8 mouse cellular contexts compared by ENCODE assay signal in the genomic region with DNA sequence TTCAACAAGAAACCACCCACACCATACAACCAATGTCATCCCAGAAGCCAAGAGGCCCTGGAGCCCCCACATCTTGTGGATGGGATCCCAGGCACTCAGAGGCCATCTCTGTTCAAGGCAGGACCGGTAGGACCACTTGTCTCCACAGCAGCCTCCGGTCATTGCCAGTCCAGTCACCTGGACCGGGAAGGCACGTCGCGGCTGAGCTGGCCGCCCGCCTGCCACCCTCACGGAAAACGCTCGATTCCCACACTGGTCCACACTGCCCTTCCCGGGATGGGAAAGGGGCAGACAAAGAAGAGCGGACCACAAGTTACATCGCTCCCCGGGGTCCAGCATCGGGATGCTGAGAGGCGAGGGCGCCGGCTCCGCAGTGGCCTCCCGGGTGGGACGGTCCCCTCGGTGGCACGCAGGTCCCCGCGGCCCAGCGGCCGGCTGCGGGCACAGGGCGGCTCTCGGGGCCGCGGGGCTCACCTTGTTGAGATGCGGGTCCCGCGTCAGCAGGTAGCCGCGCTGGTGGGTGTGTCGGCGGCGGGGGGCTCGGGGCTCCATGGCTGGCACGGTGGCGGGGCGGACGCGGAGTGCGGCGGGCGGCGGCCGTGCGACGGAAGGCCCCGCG. TPM values are rescaled to one million over a fixed set of nuclear protein-coding genes. Genes with fewer than 3 reads are reported as not detected.
DNase-seq lines count a peak whose midpoint lies in the region; ATAC-seq and TF ChIP-seq lines count a peak whose summit lies in the region.

No protein-coding gene starts in this region.

- peaks cover 7% of the 10 kb centered on the region; the same call in 1 of the 2 replicates for H3K27me3 ChIP-seq in thymus, adult 2 months (ENCODE audit: control insufficient read depth, insufficient read depth, low read length)
- H3K27me3 ChIP-seq in intestine, embryonic 14.5 days (replicated peaks; ENCODE audit: control insufficient read depth, insufficient read depth, low read length), result no peaks in the 10 kb centered on the region
- H3K27me3 ChIP-seq in limb, embryonic 14.5 days (ENCODE audit: control insufficient read depth, insufficient read depth, low read length), result no peaks in the 10 kb centered on the region
- H3K27me3 ChIP-seq in midbrain, embryonic 13.5 days, result no peaks in the 10 kb centered on the region

- peak overlapping the region; percentile 56 for H3K9ac ChIP-seq in intestine, embryonic 14.5 days (ENCODE audit: low read length)
- H3K9ac ChIP-seq in limb, embryonic 14.5 days (ENCODE audit: low read depth, low read length, severe bottlenecking), result peak overlapping the region; percentile 85
- peak overlapping the region; percentile 83 for H3K9ac ChIP-seq in midbrain, embryonic 13.5 days (replicated peaks)

- no peak for DNase-seq in thymus, adult 2 months
- no peak for DNase-seq in thymus, postnatal 10 days (ENCODE audit: low spot score in 2 of 2)
- peak; percentile 35 to 46 for DNase-seq in cerebellum, postnatal 14 days
- peak; percentile 41 for DNase-seq in gastrocnemius, postnatal 10 days
- DNase-seq in intestine, embryonic 14.5 days (ENCODE audit: low spot score), result peak; percentile 80
- DNase-seq in limb, embryonic 14.5 days (ENCODE audit: low spot score), result no peak
- peak; percentile 71 for DNase-seq in testis, postnatal 14 days (ENCODE audit: low spot score)

- H3K36me3 ChIP-seq in thymus, adult 2 months (ENCODE audit: control insufficient read depth, insufficient read depth, low read length), result no peaks in the 10 kb centered on the region
- H3K36me3 ChIP-seq in intestine, embryonic 14.5 days (ENCODE audit: control insufficient read depth, insufficient read depth, low read length), result no peaks in the 10 kb centered on the region
- no peaks in the 10 kb centered on the region for H3K36me3 ChIP-seq in limb, embryonic 14.5 days (ENCODE audit: control insufficient read depth, insufficient read depth, low read length)
- no peaks in the 10 kb centered on the region for H3K36me3 ChIP-seq in midbrain, embryonic 13.5 days

- no peak for TF ChIP-seq CTCF in thymus, adult 2 months (IDR thresholded peaks at IDR 0.05; ENCODE audit: borderline replicate concordance, control insufficient read depth, extremely low read depth, insufficient read depth, low read length, poor library complexity)

- H3K9me3 ChIP-seq in intestine, embryonic 14.5 days (ENCODE audit: control insufficient read depth, low read length), result no peaks in the 10 kb centered on the region
- H3K9me3 ChIP-seq in limb, embryonic 14.5 days (ENCODE audit: control insufficient read depth, low read length), result no peaks in the 10 kb centered on the region
- no peaks in the 10 kb centered on the region for H3K9me3 ChIP-seq in midbrain, embryonic 13.5 days

- peak; percentile 54 for ATAC-seq in intestine, embryonic 14.5 days (replicated peaks; ENCODE audit: low FRiP score, low TSS enrichment, low read depth)
- peak; percentile 42; the same call in 1 of the 2 replicates for ATAC-seq in limb, embryonic 14.5 days (ENCODE audit: low FRiP score, low read depth)
- peak; percentile 84 for ATAC-seq in midbrain, embryonic 13.5 days

- WGBS in thymus, adult 2 months, result 7% methylated on average over 48 of the region's 56 CpGs
- WGBS in intestine, embryonic 14.5 days, result 2% methylated on average over 37 of the region's 56 CpGs
- WGBS in limb, embryonic 14.5 days, result 7% methylated on average over 20 of the region's 56 CpGs
- WGBS in midbrain, embryonic 13.5 days, result under 1% methylated on average over 48 of the region's 56 CpGs

- 0 out of 2 replicates have a peak, but pooled peaks cover 5% of the 10 kb centered on the region for H3K4me1 ChIP-seq in thymus, adult 2 months (replicated peaks; ENCODE audit: control insufficient read depth, insufficient read depth, low read length)
- H3K4me1 ChIP-seq in intestine, embryonic 14.5 days (replicated peaks; ENCODE audit: control insufficient read depth, insufficient read depth, low read length), result no peaks in the 10 kb centered on the region
- no peaks in the 10 kb centered on the region for H3K4me1 ChIP-seq in limb, embryonic 14.5 days (ENCODE audit: control insufficient read depth, insufficient read depth, low read length)
- H3K4me1 ChIP-seq in midbrain, embryonic 13.5 days (replicated peaks), result 0 out of 2 replicates have a peak, but pooled peaks cover 3% of the 10 kb centered on the region

- no peak overlapping the region for H3K27ac ChIP-seq in thymus, adult 2 months (ENCODE audit: control insufficient read depth, insufficient read depth, low read length)
- H3K27ac ChIP-seq in intestine, embryonic 14.5 days (ENCODE audit: low read depth), result no peak overlapping the region
- peak overlapping the region; percentile 50 for H3K27ac ChIP-seq in limb, embryonic 14.5 days (replicated peaks; ENCODE audit: low read depth, low read length)
- 0 out of 2 replicates have a peak overlapping the region, but pooled peaks have one; percentile 30 for H3K27ac ChIP-seq in midbrain, embryonic 13.5 days

- no peak for TF ChIP-seq POLR2A in thymus, adult 2 months (IDR thresholded peaks at IDR 0.05; ENCODE audit: control insufficient read depth, extremely low read depth, insufficient read depth, low read length, poor library complexity)
- TF ChIP-seq POLR2A in limb, embryonic 14.5 days (IDR thresholded peaks at IDR 0.05; ENCODE audit: borderline replicate concordance, extremely low read depth, insufficient read depth, insufficient read length), result no peak

- H3K4me3 ChIP-seq in thymus, adult 2 months (ENCODE audit: control insufficient read depth, insufficient read depth, low read length), result peak overlapping the region; percentile 31
- H3K4me3 ChIP-seq in intestine, embryonic 14.5 days (ENCODE audit: low read depth, low read length), result peak overlapping the region; percentile 52
- peak overlapping the region; percentile 60 for H3K4me3 ChIP-seq in limb, embryonic 14.5 days (replicated peaks; ENCODE audit: low read length)
- H3K4me3 ChIP-seq in midbrain, embryonic 13.5 days (replicated peaks), result peak overlapping the region; percentile 76

- H3K4me2 ChIP-seq in intestine, embryonic 14.5 days (ENCODE audit: low read length), result peak overlapping the region; percentile 78
- H3K4me2 ChIP-seq in limb, embryonic 14.5 days (replicated peaks; ENCODE audit: low read depth, low read length, severe bottlenecking), result peak overlapping the region; percentile 81
- H3K4me2 ChIP-seq in midbrain, embryonic 13.5 days (replicated peaks), result peak overlapping the region; percentile 81

RNA-seq across cellular contexts. Expression of a gene that starts 0.4 kb away (rescaled TPM):
- polyA plus RNA-seq in thymus, adult 2 months (2012; rRNA removed), result 24.6 and 30.4 TPM in 2 replicates
- total RNA-seq in gastrocnemius, postnatal 10 days (2021), result 10 to 100 TPM; 40.0 to 41.5 TPM
- polyA plus RNA-seq in intestine, embryonic 14.5 days (2014; fragmentation: Nextera tagmentation; extraction: Ambion mirVana), result 11.2 and 11.6 TPM in 2 replicates
- polyA plus RNA-seq in limb, embryonic 14.5 days (2012; rRNA removed), result 17.7 and 21.1 TPM in 2 replicates
- 23.5 and 26.9 TPM in 2 replicates for polyA plus RNA-seq in limb, embryonic 14.5 days (2014; fragmentation: Nextera tagmentation; extraction: Ambion mirVana)
- 18.7 and 20.1 TPM in 2 replicates for polyA plus RNA-seq in midbrain, embryonic 13.5 days (2015; fragmentation: Nextera tagmentation; extraction: Ambion mirVana)

RNA-seq across cellular contexts. Expression of a gene that starts 48.1 kb away (rescaled TPM):
- 0.08 and 0.16 TPM in 2 replicates for polyA plus RNA-seq in thymus, adult 2 months (2012; rRNA removed)
- total RNA-seq in gastrocnemius, postnatal 10 days (2021), result 1 to 10 TPM; 6.2 to 9.1 TPM
- 9.6 and 9.7 TPM in 2 replicates for polyA plus RNA-seq in intestine, embryonic 14.5 days (2014; fragmentation: Nextera tagmentation; extraction: Ambion mirVana)
- 54.8 and 55.6 TPM in 2 replicates for polyA plus RNA-seq in limb, embryonic 14.5 days (2012; rRNA removed)
- 75.5 and 80.8 TPM in 2 replicates for polyA plus RNA-seq in limb, embryonic 14.5 days (2014; fragmentation: Nextera tagmentation; extraction: Ambion mirVana)
- 1.4 and 1.7 TPM in 2 replicates for polyA plus RNA-seq in midbrain, embryonic 13.5 days (2015; fragmentation: Nextera tagmentation; extraction: Ambion mirVana)

Comparison
In these comparisons a context has a peak if more than half of its experiments do, and no peak if none do; other contexts are left out.
1. DNase-seq: peak in cerebellum, postnatal 14 days (2 of 2), gastrocnemius, postnatal 10 days (single experiment), intestine, embryonic 14.5 days (single experiment) and testis, postnatal 14 days (single experiment); none in thymus, adult 2 months (single experiment), thymus, postnatal 10 days (0 of 2) and limb, embryonic 14.5 days (single experiment).
2. H3K27ac ChIP-seq: peak in limb, embryonic 14.5 days (single experiment) and midbrain, embryonic 13.5 days (single experiment); none in thymus, adult 2 months (single experiment) and intestine, embryonic 14.5 days (single experiment).
3. Peak in every context shown above with its lines, with median percentiles within 50 percentile points of each other: H3K4me3 ChIP-seq, ATAC-seq, H3K4me2 ChIP-seq and H3K9ac ChIP-seq.